Mouse (Mus musculus) G1E (cell line): ENCODE measurements around the gene Echdc1.

Source experiments
- CTCF ChIP-seq: IDR thresholded peaks from 2 replicates; pipeline ENCODE4 v1.5.1; 2012; ENCODE audit warnings: low read depth, low read length, inconsistent platforms, mixed read lengths
- GATA1 ChIP-seq: IDR thresholded peaks from 2 replicates; pipeline ENCODE4 v1.6.1; 2012; ENCODE audit warnings: borderline replicate concordance, low read length, inconsistent platforms, mixed read lengths
- GATA2 ChIP-seq: IDR thresholded peaks from 2 replicates; pipeline ENCODE4 v1.6.1; 2012; ENCODE audit warnings: low read depth, low read length, inconsistent platforms, borderline replicate concordance

DNA sequence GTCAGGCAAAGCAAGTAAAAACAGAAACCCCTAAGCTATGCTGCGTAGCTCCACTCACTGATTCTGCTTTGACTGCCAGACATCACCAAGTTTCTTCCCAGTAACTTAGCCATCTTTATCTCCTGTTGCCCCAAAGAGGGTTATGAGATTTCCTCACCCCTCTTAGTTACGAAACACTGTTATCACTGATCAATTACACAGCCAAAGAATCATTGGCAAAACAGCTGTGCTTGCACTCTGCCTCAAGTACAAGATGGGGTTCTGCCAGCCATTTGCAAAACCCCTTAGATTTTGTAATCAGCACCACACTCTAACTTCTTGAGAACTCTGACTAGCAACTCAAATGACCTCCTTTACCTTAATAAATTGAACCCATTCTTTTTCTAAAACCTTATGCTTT is 38.5 kb downstream of the Echdc1 start:
- TF ChIP-seq CTCF (no peak), GATA1 (no peak), GATA2 (no peak)
